Mouse (Mus musculus): Measurements from ENCODE around the gene Gm7861. TPM values are rescaled to one million over a fixed set of nuclear protein-coding genes. Genes with fewer than 3 reads are reported as not detected.

Gm7861 gene
- not detected for polyA plus RNA-seq (2017; shearing (Covaris generic))

GRCm38 (mm10) chr8:21594408-21594807 is at the start of gene Gm7861:
Gene Gm7861 (minus strand): TSS chr8:21594508.

GRCm38 (mm10) chr8:21617883-21618282 is 23.6 kb upstream of the Gm7861 start, which contains the start of gene Defa26:
Gene Defa26 (plus strand): TSS chr8:21618183.

GRCm38 (mm10) chr8:21582706-21583105 is 11.6 kb downstream of the Gm7861 start, which contains the start of gene Defa28:
Gene Defa28 (plus strand): TSS chr8:21583006.

GRCm38 (mm10) chr8:21565086-21565485 is 29.2 kb downstream of the Gm7861 start, which contains the start of gene Defa37:
Gene Defa37 (plus strand): TSS chr8:21565386.

Other genes starting within 250 kb of the Gm7861 start
- not detected for gene Defa2, start 216.0 kb downstream of the Gm7861 start, polyA plus RNA-seq (2017; shearing (Covaris generic))
- not detected for gene Defa33, start 202.7 kb downstream of the Gm7861 start, polyA plus RNA-seq (2017; shearing (Covaris generic))
- gene Defa36, start 167.1 kb downstream of the Gm7861 start, polyA plus RNA-seq (2017; shearing (Covaris generic)), result not detected
- not detected for gene Gm7849, start 137.9 kb downstream of the Gm7861 start, polyA plus RNA-seq (2017; shearing (Covaris generic))
- gene Defa20, start 85.2 kb downstream of the Gm7861 start, polyA plus RNA-seq (2017; shearing (Covaris generic)), result not detected
- gene Defa32, start 65.5 kb downstream of the Gm7861 start, polyA plus RNA-seq (2017; shearing (Covaris generic)), result not detected
- gene Defa37, start 29.1 kb downstream of the Gm7861 start, polyA plus RNA-seq (2017; shearing (Covaris generic)), result not detected
- not detected for gene Defa28, start 11.5 kb downstream of the Gm7861 start, polyA plus RNA-seq (2017; shearing (Covaris generic))
- not detected for gene Defa26, start 23.7 kb upstream of the Gm7861 start, polyA plus RNA-seq (2017; shearing (Covaris generic))
- gene Defa17, start 61.3 kb upstream of the Gm7861 start, polyA plus RNA-seq (2017; shearing (Covaris generic)), result not detected
- not detected for gene Defa34, start 71.3 kb upstream of the Gm7861 start, polyA plus RNA-seq (2017; shearing (Covaris generic))
- gene AY761184, start 109.1 kb upstream of the Gm7861 start, polyA plus RNA-seq (2017; shearing (Covaris generic)), result not detected
- not detected for gene Defa24, start 140.0 kb upstream of the Gm7861 start, polyA plus RNA-seq (2017; shearing (Covaris generic))
- not detected for gene Defb50, start 229.0 kb upstream of the Gm7861 start, polyA plus RNA-seq (2017; shearing (Covaris generic))
- not detected for gene Defb2, start 245.4 kb upstream of the Gm7861 start, polyA plus RNA-seq (2017; shearing (Covaris generic))